Mouse (Mus musculus) CH12.LX (cell line): ENCODE measurements around the gene Cnr2. TPM values are rescaled to one million over a fixed set of nuclear protein-coding genes. Genes with fewer than 3 reads are reported as not detected.

ENCODE experiments used
- DNase-seq: peaks from one replicate; pipeline ENCODE4 v3.0.0-alpha.2; 2013; ENCODE audit errors: extremely low read depth
- H3K27ac ChIP-seq: 2 replicates; pipeline ENCODE4 v1.5.1; 2012; ENCODE audit warnings: low read depth, mild to moderate bottlenecking, control low read depth, moderate library complexity; ENCODE audit not compliant: insufficient read depth
- H3K27me3 ChIP-seq: replicated peaks from 2 replicates; pipeline ENCODE3; 2012; ENCODE audit warnings: inconsistent platforms
- H3K36me3 ChIP-seq, 2 experiments: replicated peaks in 1 of 2; 2 replicates each; pipeline versions ENCODE3 to v1.6.1; 2012; ENCODE audit warnings: inconsistent platforms in 1 of 2, low read length in 1 of 2, mild to moderate bottlenecking in 1 of 2, mixed read lengths in 1 of 2, moderate library complexity in 1 of 2; ENCODE audit not compliant: control insufficient read depth in 1 of 2, insufficient read depth in 1 of 2
- H3K4me1 ChIP-seq, 2 experiments: 2 replicates each; pipeline ENCODE4 v1.6.1; 2012; ENCODE audit warnings: inconsistent platforms in 1 of 2, moderate library complexity in 1 of 2; ENCODE audit not compliant: insufficient read depth in 2 of 2, control insufficient read depth in 1 of 2
- H3K4me2 ChIP-seq: 2 replicates; pipeline ENCODE4 v1.6.1; 2012; ENCODE audit warnings: low read depth, mild to moderate bottlenecking, control low read depth; ENCODE audit not compliant: poor library complexity, insufficient read depth, severe bottlenecking
- H3K4me3 ChIP-seq, 3 experiments: fragments of 150-350 bp in 1 of 3; sonication (generic) in 1 of 3; replicated peaks in 1 of 3; 2 replicates each; pipeline versions ENCODE3 to v1.5.1; 2011 to 2012; ENCODE audit warnings: low read depth in 2 of 3, low read length in 2 of 3, mild to moderate bottlenecking in 2 of 3, moderate library complexity in 2 of 3, control low read depth in 1 of 3, improper control_type of control experiment in 1 of 3, inconsistent platforms in 1 of 3, mixed read lengths in 1 of 3; ENCODE audit not compliant: poor library complexity in 1 of 3
- H3K79me2 ChIP-seq: replicated peaks from 2 replicates; pipeline ENCODE4 v1.6.1; 2012; ENCODE audit warnings: mild to moderate bottlenecking, moderate library complexity; ENCODE audit not compliant: control insufficient read depth, poor library complexity, insufficient read depth, severe bottlenecking; ENCODE audit errors: extremely low read depth
- H3K9ac ChIP-seq: 2 replicates; pipeline ENCODE4 v1.6.1; 2012; ENCODE audit warnings: low read depth, mild to moderate bottlenecking, control low read depth, moderate library complexity; ENCODE audit not compliant: insufficient read depth
- H3K9me3 ChIP-seq: replicated peaks from 2 replicates; pipeline ENCODE3; 2012; ENCODE audit warnings: low read length, inconsistent platforms, mixed read lengths
- BHLHE40 ChIP-seq: IDR thresholded peaks from 2 replicates; pipeline ENCODE4 v1.6.1; 2011; ENCODE audit warnings: mild to moderate bottlenecking, low read depth, low read length, improper control_type of control experiment
- CHD2 ChIP-seq: IDR thresholded peaks from 2 replicates; pipeline ENCODE4 v1.6.1; 2011; ENCODE audit warnings: low read length, improper control_type of control experiment
- CTCF ChIP-seq, 2 experiments: IDR thresholded peaks in 1 of 2; conservative IDR thresholded peaks in 1 of 2; 2 replicates each; pipeline ENCODE4 v1.5.1; 2011 to 2012; ENCODE audit warnings: low read depth in 2 of 2, low read length in 2 of 2, improper control_type of control experiment in 1 of 2, inconsistent platforms in 1 of 2, mild to moderate bottlenecking in 1 of 2, moderate library complexity in 1 of 2
- E2F4 ChIP-seq: IDR thresholded peaks from 2 replicates; pipeline ENCODE4 v1.6.1; 2011; ENCODE audit warnings: low read depth, low read length, improper control_type of control experiment; ENCODE audit not compliant: insufficient replicate concordance
- ELF1 ChIP-seq: IDR thresholded peaks from 2 replicates; pipeline ENCODE4 v1.6.1; 2014; ENCODE audit warnings: low read depth, mild to moderate bottlenecking, inconsistent platforms, low read length, improper control_type of control experiment
- ETS1 ChIP-seq: conservative IDR thresholded peaks from 2 replicates; pipeline ENCODE4 v1.6.1; 2012; ENCODE audit warnings: low read depth, mild to moderate bottlenecking, inconsistent platforms, low read length, improper control_type of control experiment, moderate library complexity
- HCFC1 ChIP-seq: IDR thresholded peaks from 2 replicates; pipeline ENCODE4 v1.6.1; 2012; ENCODE audit warnings: low read depth, mild to moderate bottlenecking, inconsistent platforms, low read length, improper control_type of control experiment
- IRF4 ChIP-seq: IDR thresholded peaks from 2 replicates; pipeline ENCODE4 v1.6.1; 2014; ENCODE audit warnings: low read depth, mild to moderate bottlenecking, inconsistent platforms, low read length, improper control_type of control experiment
- JUN ChIP-seq: IDR thresholded peaks from 2 replicates; pipeline ENCODE4 v1.6.1; 2011; ENCODE audit warnings: low read depth, mild to moderate bottlenecking, low read length, improper control_type of control experiment, moderate library complexity; ENCODE audit not compliant: insufficient read depth
- JUND ChIP-seq: conservative IDR thresholded peaks from 2 replicates; pipeline ENCODE4 v1.6.1; 2011; ENCODE audit warnings: low read depth, low read length, improper control_type of control experiment
- KAT2A ChIP-seq: IDR thresholded peaks from 2 replicates; pipeline ENCODE4 v1.6.1; 2012; ENCODE audit warnings: low read length, improper control_type of control experiment, inconsistent platforms; ENCODE audit not compliant: insufficient replicate concordance
- MAX ChIP-seq: IDR thresholded peaks from 2 replicates; pipeline ENCODE4 v1.6.1; 2011; ENCODE audit warnings: low read length, improper control_type of control experiment
- MAZ ChIP-seq: IDR thresholded peaks from 2 replicates; pipeline ENCODE4 v1.6.1; 2012; ENCODE audit warnings: low read depth, mild to moderate bottlenecking, inconsistent platforms, low read length, improper control_type of control experiment, moderate library complexity
- MEF2A ChIP-seq: IDR thresholded peaks from 2 replicates; pipeline ENCODE4 v1.6.1; 2014; ENCODE audit warnings: low read depth, mild to moderate bottlenecking, inconsistent platforms, low read length, improper control_type of control experiment, borderline replicate concordance
- MXI1 ChIP-seq: IDR thresholded peaks from 2 replicates; pipeline ENCODE4 v1.6.1; 2011; ENCODE audit warnings: mild to moderate bottlenecking, low read depth, low read length, improper control_type of control experiment
- NELFE ChIP-seq: IDR thresholded peaks from 2 replicates; pipeline ENCODE4 v1.6.1; 2011; ENCODE audit warnings: low read depth, low read length, improper control_type of control experiment
- NRF1 ChIP-seq: IDR thresholded peaks from 2 replicates; pipeline ENCODE4 v1.6.1; 2014; ENCODE audit warnings: low read depth, mild to moderate bottlenecking, inconsistent platforms, low read length, improper control_type of control experiment, moderate library complexity
- POLR2A ChIP-seq: IDR thresholded peaks from 2 replicates; pipeline ENCODE4 v1.6.1; 2011; ENCODE audit warnings: low read depth, mild to moderate bottlenecking, improper control_type of control experiment, low read length
- RAD21 ChIP-seq: IDR thresholded peaks from 2 replicates; pipeline ENCODE4 v1.6.1; 2011; ENCODE audit warnings: low read depth, mild to moderate bottlenecking, low read length, improper control_type of control experiment, moderate library complexity
- RCOR1 ChIP-seq: conservative IDR thresholded peaks from 2 replicates; pipeline ENCODE4 v1.6.1; 2012; ENCODE audit warnings: low read depth, mild to moderate bottlenecking, inconsistent platforms, low read length, improper control_type of control experiment
- SMC3 ChIP-seq: IDR thresholded peaks from 2 replicates; pipeline ENCODE4 v1.6.1; 2011; ENCODE audit warnings: low read depth, low read length, improper control_type of control experiment
- TBP ChIP-seq: conservative IDR thresholded peaks from 2 replicates; pipeline ENCODE4 v1.6.1; 2011; ENCODE audit warnings: low read depth, low read length, improper control_type of control experiment
- TCF12 ChIP-seq: IDR thresholded peaks from 2 replicates; pipeline ENCODE4 v1.6.1; 2014; ENCODE audit warnings: low read depth, mild to moderate bottlenecking, inconsistent platforms, low read length, improper control_type of control experiment
- UBTF ChIP-seq: IDR thresholded peaks from 2 replicates; pipeline ENCODE4 v1.6.1; 2012; ENCODE audit warnings: low read depth, mild to moderate bottlenecking, inconsistent platforms, low read length, improper control_type of control experiment, moderate library complexity
- ZC3H11A ChIP-seq: IDR thresholded peaks from 2 replicates; pipeline ENCODE4 v1.6.1; 2012; ENCODE audit warnings: low read depth, mild to moderate bottlenecking, inconsistent platforms, low read length, improper control_type of control experiment
- ZMIZ1 ChIP-seq: IDR thresholded peaks from 2 replicates; pipeline ENCODE4 v1.6.1; 2012; ENCODE audit warnings: low read depth, mild to moderate bottlenecking, inconsistent platforms, low read length, improper control_type of control experiment
- dilution Hi-C: fragments of 300-500 bp; cut with MboI; formaldehyde crosslinking; loops from 2 replicates; pipeline ENCODE4 v1.14.3; 2020; ENCODE audit warnings: low sequenced_read_pairs; ENCODE audit not compliant: extremely low pct_unique_long_range_greater_than_20kb, extremely low pct_ligation_motif_present
- in situ Hi-C: fragments of 300-500 bp; cut with MboI; formaldehyde crosslinking; loops from 3 replicates; pipeline ENCODE4 v1.14.3; 2019; ENCODE audit warnings: low sequenced_read_pairs, low pct_ligation_motif_present, low pct_unique_long_range_greater_than_20kb, mixed read lengths
- polyA plus RNA-seq: library from polyadenylated mRNA; unstranded; fragments of >175 nt; gene quantifications from 2 replicates; pipeline ENCODE4 v1.2.1, GENCODE M21; 2012; ENCODE audit warnings: low read depth; ENCODE audit not compliant: insufficient read length
- total RNA-seq, 2 experiments: library from RNA; depleted of rRNA; stranded (reverse); fragments of 300-350 nt in 1 of 2; fragments of >200 nt in 1 of 2; gene quantifications; 2 replicates each; pipeline ENCODE4 v1.2.3; 2012 to 2014

The Cnr2 gene
- total and polyA plus RNA-seq, 3 experiments, result 5.6 to 13.8 (median 10.6) TPM

- TF ChIP-seq MEF2A (no peak; the same call in 1 of the 2 replicates), JUND (peak; percentile 78), ETS1 (peak; percentile 64), ZMIZ1 (peak; percentile 45; the same call in 1 of the 2 replicates), HCFC1 (no peak)
Observed at GRCm38 (mm10) chr4:135898380-135899049, 3.3 kb downstream of the Cnr2 start (continued).

GRCm38 (mm10) chr4:135899050-135899448 is 3.9 kb downstream of the Cnr2 start:
- in situ Hi-C loops (loop anchor here (5.0 kb wide), 1 partner anchor 153 kb away; the partner anchor contains the start of gene Rpl11), dilution Hi-C loops (no loop called here)
- H3K4me2 ChIP-seq, result no peak overlapping the region
- H3K36me3 ChIP-seq, result peaks cover 0 to 5% of the 10 kb centered on the region in 2 experiments
- peaks cover 2% of the 10 kb centered on the region for H3K9me3 ChIP-seq
- TF ChIP-seq NRF1 (no peak), RAD21 (no peak), NELFE (no peak), TCF12 (no peak), BHLHE40 (no peak), ZMIZ1 (no peak), TBP (no peak), JUN (no peak), E2F4 (no peak), KAT2A (no peak), CHD2 (no peak), MAX (no peak), JUND (no peak)
- H3K79me2 ChIP-seq, result no peaks in the 10 kb centered on the region
- H3K9ac ChIP-seq, result no peak overlapping the region
- H3K4me3 ChIP-seq, result no peak overlapping the region
- peak overlapping the region; percentile 9; the same call in 1 of the 2 replicates for H3K27ac ChIP-seq
- no peak for DNase-seq
- H3K27me3 ChIP-seq, result no peaks in the 10 kb centered on the region
- peaks cover 44 to 76% of the 10 kb centered on the region in 2 experiments for H3K4me1 ChIP-seq

DNA sequence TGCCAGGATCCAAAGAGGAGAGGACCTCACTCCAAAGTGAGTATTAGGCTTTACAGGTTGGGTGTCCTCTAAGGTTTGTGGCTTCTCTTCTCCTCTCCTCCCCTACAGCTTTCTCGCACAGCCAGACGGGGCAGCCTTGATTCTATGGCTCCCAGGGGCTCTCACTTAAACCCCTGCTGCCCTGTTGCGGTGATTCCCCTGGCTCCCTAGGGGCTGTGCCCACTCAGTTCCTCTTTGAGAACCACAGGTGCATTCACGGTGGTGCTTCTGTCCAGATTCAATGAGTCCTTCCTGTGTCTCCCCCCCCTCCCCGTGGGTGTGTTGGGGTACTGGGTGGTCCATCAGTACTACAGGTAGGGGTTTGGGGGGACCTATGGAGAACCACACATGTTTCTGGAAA is 4.8 kb downstream of the Cnr2 start:
- peaks cover 0 to 14% of the 10 kb centered on the region in 2 experiments for H3K36me3 ChIP-seq
- dilution Hi-C loops, result no loop called here
- H3K9me3 ChIP-seq, result peaks cover 2% of the 10 kb centered on the region
- in situ Hi-C loops, result no loop called here
- peak overlapping the region; percentile 29; the same call in 1 of the 2 replicates for H3K4me2 ChIP-seq
- peak overlapping the region; percentile 80 for H3K27ac ChIP-seq
- no peaks in the 10 kb centered on the region for H3K27me3 ChIP-seq
- H3K79me2 ChIP-seq, result no peaks in the 10 kb centered on the region
- H3K4me1 ChIP-seq, result peaks cover 36 to 70% of the 10 kb centered on the region in 2 experiments
- peak; percentile 90 for DNase-seq
- H3K4me3 ChIP-seq, result no peak overlapping the region
- no peak overlapping the region for H3K9ac ChIP-seq
- TF ChIP-seq RAD21, result peak; percentile 18
- peak; percentile 96 for TF ChIP-seq IRF4
- peak; percentile 88; the same call in 1 of the 2 replicates for TF ChIP-seq MAZ
- TF ChIP-seq E2F4, result no peak
- peak; percentile 22; the same call in 1 of the 2 replicates for TF ChIP-seq SMC3
- peak; percentile 81; the same call in 1 of the 2 replicates for TF ChIP-seq RCOR1
- TF ChIP-seq JUN, result no peak
- no peak for TF ChIP-seq ZMIZ1
- peak; percentile 83 for TF ChIP-seq CHD2
- TF ChIP-seq NELFE, result 0 out of 2 replicates have a peak, but pooled peaks have one; percentile 46
- TF ChIP-seq ZC3H11A, result no peak
- TF ChIP-seq POLR2A, result peak; percentile 36; the same call in 1 of the 2 replicates
- no peak for TF ChIP-seq MXI1
- no peak for TF ChIP-seq UBTF
- TF ChIP-seq KAT2A, result peak; percentile 73; the same call in 1 of the 2 replicates
- peak in 1 of 2 experiments; percentile 39; a peak in 1 of 4 replicates for TF ChIP-seq CTCF (conservative IDR thresholded peaks at IDR 0.05 in 1 of 2, IDR thresholded peaks at IDR 0.05 in 1 of 2; ENCODE audit: low read depth in 2 of 2, low read length in 2 of 2)
- TF ChIP-seq BHLHE40, result peak; percentile 61
- TF ChIP-seq ELF1, result peak; percentile 32; the same call in 1 of the 2 replicates
- no peak for TF ChIP-seq JUND
- TF ChIP-seq NRF1, result peak; percentile 39; the same call in 1 of the 2 replicates
- peak; percentile 85 for TF ChIP-seq ETS1
